Mouse (Mus musculus) neural tube, embryonic 12.5 days (tissue): ENCODE measurements around the gene Gm8127. TPM values are rescaled to one million over a fixed set of nuclear protein-coding genes. Genes with fewer than 3 reads are reported as not detected.
"Not testable (repeated sequence)": the region's sequence is repeated elsewhere in the genome, so short reads cannot be mapped to it uniquely, and the experiment has no call there.

ENCODE experiments used
- ATAC-seq: fragments of 200-750 bp; cut with Nextera tagmentation; 2 replicates; pipeline ENCODE4 v1.8.0; 2017; ENCODE audit warnings: low read depth, mild to moderate bottlenecking, moderate TSS enrichment, moderate library complexity; ENCODE audit not compliant: low FRiP score
- H3K27ac ChIP-seq: fragments of 300-500 bp; sonication (generic); 2 replicates; pipeline ENCODE4 v1.5.1; 2016
- H3K27me3 ChIP-seq: fragments of 300-500 bp; sonication (generic); replicated peaks from 2 replicates; pipeline ENCODE4 v1.6.1; 2016; ENCODE audit warnings: mild to moderate bottlenecking
- H3K36me3 ChIP-seq: fragments of 300-500 bp; sonication (generic); 2 replicates; pipeline ENCODE4 v1.6.1; 2016; ENCODE audit warnings: mild to moderate bottlenecking
- H3K4me1 ChIP-seq: fragments of 300-500 bp; sonication (generic); 2 replicates; pipeline ENCODE4 v1.6.1; 2016
- H3K4me2 ChIP-seq: fragments of 300-500 bp; sonication (generic); replicated peaks from 2 replicates; pipeline ENCODE4 v1.6.1; 2016; ENCODE audit warnings: mild to moderate bottlenecking
- H3K4me3 ChIP-seq: fragments of 300-500 bp; sonication (generic); 2 replicates; pipeline ENCODE4 v1.5.1; 2016
- H3K9ac ChIP-seq: fragments of 300-500 bp; sonication (generic); 2 replicates; pipeline ENCODE4 v1.6.1; 2016; ENCODE audit warnings: mild to moderate bottlenecking
- H3K9me3 ChIP-seq: fragments of 300-500 bp; sonication (generic); 2 replicates; pipeline ENCODE4 v1.6.1; 2016; ENCODE audit warnings: mild to moderate bottlenecking
- WGBS: fragments of 180-500 bp; shearing (Covaris S2); methylation state at CpG from one replicate; pipeline ENCODE4 v1.1.7; 2016; 5-methylcytosine and 5-hydroxymethylcytosine counted together
- polyA plus RNA-seq: library from polyadenylated mRNA; unstranded; fragments of >200 nt; fragmentation: Nextera tagmentation; extraction: Ambion mirVana; gene quantifications from 2 replicates; pipeline ENCODE4 v1.2.1, GENCODE M21; 2016

The Gm8127 gene
- not detected in 2 replicates for polyA plus RNA-seq

DNA sequence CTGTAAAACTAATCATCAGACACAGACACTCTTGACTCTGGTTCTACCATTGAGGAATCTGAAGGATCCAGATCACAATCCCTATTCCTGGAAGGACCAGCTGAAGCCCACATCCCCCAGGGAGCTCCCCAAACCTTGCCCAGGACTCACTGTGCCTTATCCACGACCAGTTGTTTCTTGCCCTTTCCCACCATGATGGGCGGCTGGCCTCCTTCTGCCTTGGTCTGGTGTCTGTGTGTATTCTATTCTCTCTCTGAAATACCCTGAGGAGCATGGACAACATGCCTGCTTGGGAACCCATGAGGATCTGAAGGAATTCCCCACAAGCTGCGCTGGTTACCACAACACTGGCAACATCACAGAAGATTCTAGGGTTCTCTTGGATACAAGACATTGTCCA lies at the start of gene Gm8127:
TSS of gene Gm8127 (minus strand) at position 330 of the 400 bp plus-strand sequence.
- not testable (repeated sequence) for H3K9me3 ChIP-seq, H3K36me3 ChIP-seq, H3K9ac ChIP-seq, H3K27me3 ChIP-seq, H3K27ac ChIP-seq, ATAC-seq, H3K4me2 ChIP-seq, H3K4me1 ChIP-seq, H3K4me3 ChIP-seq
- 83% methylated on average over 3 of the region's 3 CpGs for WGBS

DNA sequence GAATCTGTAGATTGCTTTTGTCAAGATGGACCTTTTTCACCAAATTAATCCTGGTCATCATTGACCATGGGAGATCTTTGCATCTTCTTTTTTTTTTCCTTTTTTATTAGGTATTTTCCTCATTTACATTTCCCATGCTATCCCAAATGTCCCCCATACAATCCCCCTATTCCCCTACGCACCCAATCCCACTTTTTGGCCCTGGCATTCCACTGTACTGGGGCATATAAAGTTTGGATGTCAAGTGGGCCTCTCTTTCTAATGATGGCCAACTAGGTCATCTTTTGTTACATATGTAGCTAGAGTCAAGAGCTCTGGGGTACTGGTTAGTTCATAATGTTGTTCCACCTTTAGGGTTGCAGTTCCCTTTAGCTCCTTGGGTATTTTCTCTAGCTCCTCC lies 44.0 kb upstream of the Gm8127 start:
- H3K4me3 ChIP-seq, H3K27ac ChIP-seq, H3K27me3 ChIP-seq, H3K4me2 ChIP-seq, H3K9me3 ChIP-seq, ATAC-seq, H3K4me1 ChIP-seq, H3K36me3 ChIP-seq, H3K9ac ChIP-seq: not testable (repeated sequence)
- WGBS, result 69% methylated on average over 1 of the region's 1 CpGs

DNA sequence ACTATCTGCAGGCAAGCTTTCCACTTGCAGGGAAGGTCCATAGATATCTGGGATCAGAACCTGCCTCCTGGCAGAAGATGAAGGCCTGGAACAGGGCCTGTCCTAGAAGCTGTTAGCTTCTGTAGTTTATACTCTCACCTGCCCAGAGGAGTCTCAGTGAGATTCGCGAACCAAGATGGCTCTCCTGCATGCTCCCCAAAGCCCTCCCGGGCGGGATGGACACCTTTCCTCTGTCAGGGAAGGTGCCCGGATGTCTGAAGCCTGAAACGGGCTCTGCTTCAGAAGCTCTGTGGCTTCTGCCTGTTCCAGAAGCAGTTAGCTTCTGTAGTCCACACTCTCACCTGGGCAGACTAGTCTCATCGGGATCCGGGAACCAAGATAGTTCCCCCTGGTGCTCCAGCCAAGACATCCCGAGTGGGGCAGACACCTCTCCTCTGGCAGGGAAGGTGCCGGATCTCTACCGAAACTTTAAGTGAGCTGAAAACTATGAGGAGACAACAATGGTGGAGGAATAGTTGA lies 37.8 kb upstream of the Gm8127 start:
- H3K9me3 ChIP-seq, H3K9ac ChIP-seq, H3K27ac ChIP-seq, H3K36me3 ChIP-seq, H3K27me3 ChIP-seq, H3K4me3 ChIP-seq, H3K4me1 ChIP-seq, ATAC-seq, H3K4me2 ChIP-seq: not testable (repeated sequence)
- 94% methylated on average over 11 of the region's 11 CpGs for WGBS

GRCm38 (mm10) chr14:43328603-43329002 lies 35.0 kb upstream of the Gm8127 start:
- H3K27ac ChIP-seq, H3K27me3 ChIP-seq, H3K4me2 ChIP-seq, H3K4me3 ChIP-seq, H3K9me3 ChIP-seq, ATAC-seq, H3K9ac ChIP-seq, H3K4me1 ChIP-seq, H3K36me3 ChIP-seq: not testable (repeated sequence)
- WGBS, result 79% methylated on average over 2 of the region's 2 CpGs

- H3K4me1 ChIP-seq, ATAC-seq, H3K4me3 ChIP-seq, H3K4me2 ChIP-seq, H3K9me3 ChIP-seq, H3K27ac ChIP-seq, H3K36me3 ChIP-seq, H3K27me3 ChIP-seq, H3K9ac ChIP-seq: not testable (repeated sequence)
Observed at GRCm38 (mm10) chr14:43319516-43319915, 25.9 kb upstream of the Gm8127 start.

- H3K9me3 ChIP-seq, H3K4me1 ChIP-seq, H3K36me3 ChIP-seq, H3K27me3 ChIP-seq, H3K4me3 ChIP-seq, H3K27ac ChIP-seq, H3K4me2 ChIP-seq, ATAC-seq, H3K9ac ChIP-seq: not testable (repeated sequence)
- WGBS, result 92% methylated on average over 3 of the region's 3 CpGs
Observed at GRCm38 (mm10) chr14:43278681-43279080, 15.0 kb downstream of the Gm8127 start.

DNA sequence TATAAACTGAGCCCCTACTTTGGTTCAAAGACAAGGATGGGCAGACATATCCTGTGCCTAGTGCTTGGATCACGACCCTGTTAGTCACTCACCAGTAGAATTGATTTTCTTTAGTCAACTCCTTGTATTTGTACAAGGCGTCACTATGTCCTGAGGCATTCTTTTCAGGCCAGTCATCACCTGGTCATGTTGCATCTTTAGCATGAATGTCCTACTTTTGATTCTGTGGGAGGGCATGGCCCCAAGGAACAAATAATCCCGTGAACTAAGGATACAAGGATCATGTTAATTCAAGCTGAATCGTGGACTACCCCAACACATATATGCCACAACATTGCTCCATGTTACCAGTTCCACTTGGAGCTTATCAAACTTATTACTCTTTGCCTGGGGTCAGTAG lies 15.5 kb downstream of the Gm8127 start:
- H3K9me3 ChIP-seq, H3K27ac ChIP-seq, H3K27me3 ChIP-seq, H3K4me2 ChIP-seq, H3K4me3 ChIP-seq, H3K36me3 ChIP-seq, H3K9ac ChIP-seq, ATAC-seq, H3K4me1 ChIP-seq: not testable (repeated sequence)
- 77% methylated on average over 4 of the region's 4 CpGs for WGBS

GRCm38 (mm10) chr14:43277468-43277867 lies 16.2 kb downstream of the Gm8127 start:
- WGBS, result 64% methylated on average over 2 of the region's 2 CpGs
- H3K4me1 ChIP-seq, H3K9me3 ChIP-seq, H3K4me3 ChIP-seq, H3K27ac ChIP-seq, H3K4me2 ChIP-seq, H3K27me3 ChIP-seq, H3K36me3 ChIP-seq, H3K9ac ChIP-seq, ATAC-seq: not testable (repeated sequence)

- not testable (repeated sequence) for H3K27ac ChIP-seq, H3K27me3 ChIP-seq, H3K4me3 ChIP-seq, H3K36me3 ChIP-seq, H3K4me2 ChIP-seq, ATAC-seq, H3K9ac ChIP-seq, H3K9me3 ChIP-seq, H3K4me1 ChIP-seq
- 83% methylated on average over 1 of the region's 1 CpGs for WGBS
Observed at GRCm38 (mm10) chr14:43275752-43276151, 17.9 kb downstream of the Gm8127 start.

DNA sequence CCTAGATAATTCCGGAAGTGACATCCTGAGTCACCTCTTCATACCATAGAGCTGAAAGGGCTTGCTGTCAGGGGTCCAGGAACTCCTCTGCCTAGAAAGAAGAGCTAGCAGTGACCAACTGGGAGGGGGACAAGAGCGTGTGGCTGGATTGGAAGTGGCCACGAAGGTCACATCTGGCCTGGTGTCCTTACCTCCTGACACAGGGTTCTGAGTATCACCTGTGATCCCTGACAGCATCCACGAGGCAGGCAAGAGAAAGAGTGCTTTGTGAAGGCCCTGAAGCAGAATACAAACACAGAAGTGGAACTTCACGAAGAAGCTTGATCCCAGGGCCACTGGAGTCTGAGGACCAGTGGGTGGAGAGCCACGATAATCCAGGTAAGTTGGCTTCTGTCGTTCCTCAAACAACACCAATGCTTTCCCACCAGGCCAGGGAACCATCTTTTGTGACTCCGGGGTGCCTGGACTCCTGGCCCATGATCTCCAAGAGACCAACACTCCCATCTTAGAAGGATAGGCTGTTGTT lies 18.6 kb downstream of the Gm8127 start, which contains the start of gene Gm9732:
TSS of gene Gm9732 (plus strand) at position 51 of the 526 bp plus-strand sequence.
- not testable (repeated sequence) for H3K9me3 ChIP-seq, H3K36me3 ChIP-seq, H3K27me3 ChIP-seq, H3K4me1 ChIP-seq, H3K9ac ChIP-seq, H3K4me3 ChIP-seq, H3K27ac ChIP-seq, ATAC-seq, H3K4me2 ChIP-seq
- 84% methylated on average over 8 of the region's 8 CpGs for WGBS

DNA sequence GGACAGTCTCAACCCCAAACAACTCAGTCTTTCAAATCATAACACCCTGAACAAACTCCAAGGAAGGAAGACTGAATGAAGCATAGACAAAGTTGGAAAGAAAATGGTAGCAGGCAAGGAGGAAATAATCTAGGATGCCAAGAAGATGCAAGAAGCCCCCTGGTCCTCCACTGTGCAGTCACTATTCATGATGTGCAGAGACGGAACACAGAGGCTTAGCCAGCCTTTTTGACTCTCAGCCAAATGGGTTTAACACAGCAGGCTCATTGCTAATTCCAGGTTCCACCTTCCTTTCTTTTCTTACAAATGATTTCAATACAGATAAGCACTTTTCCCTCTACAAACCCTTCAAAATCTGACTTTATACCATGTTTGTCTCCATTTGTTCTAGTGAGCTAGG lies 20.5 kb downstream of the Gm8127 start:
- H3K4me1 ChIP-seq, H3K27me3 ChIP-seq, H3K4me3 ChIP-seq, H3K4me2 ChIP-seq, H3K9ac ChIP-seq, ATAC-seq, H3K27ac ChIP-seq, H3K36me3 ChIP-seq, H3K9me3 ChIP-seq: not testable (repeated sequence)
- 89% methylated on average over 1 of the region's 1 CpGs for WGBS

- not testable (repeated sequence) for H3K4me3 ChIP-seq, H3K36me3 ChIP-seq, ATAC-seq, H3K4me2 ChIP-seq, H3K4me1 ChIP-seq, H3K9ac ChIP-seq, H3K9me3 ChIP-seq, H3K27ac ChIP-seq, H3K27me3 ChIP-seq
- WGBS, result 86% methylated on average over 3 of the region's 3 CpGs
Observed at GRCm38 (mm10) chr14:43269211-43269610, 24.4 kb downstream of the Gm8127 start.

GRCm38 (mm10) chr14:43268521-43269084 lies 25.0 kb downstream of the Gm8127 start:
- not testable (repeated sequence) for H3K9ac ChIP-seq, H3K4me3 ChIP-seq, H3K4me1 ChIP-seq, ATAC-seq, H3K36me3 ChIP-seq, H3K9me3 ChIP-seq, H3K27ac ChIP-seq, H3K27me3 ChIP-seq, H3K4me2 ChIP-seq
- WGBS, result 52% methylated on average over 2 of the region's 2 CpGs
